Mouse (Mus musculus): Measurements from ENCODE around the gene Dlat.

The Dlat gene

GRCm38 (mm10) chr9:50590856-50591518 is 68.6 kb downstream of the Dlat start:
- DNase-seq = no peak

- DNase-seq = no peak
These were observed 72.6 kb downstream of the Dlat start for GRCm38 (mm10) chr9:50586955-50587354.

- no peak for DNase-seq
These were observed 74.3 kb downstream of the Dlat start for GRCm38 (mm10) chr9:50585145-50585818.

All from right cerebral cortex, adult 18-20 months (tissue).